Mouse (Mus musculus): ENCODE results near the gene 6430548M08Rik.

- TF ChIP-seq CTCF (IDR thresholded peaks at IDR 0.05; ENCODE audit: borderline replicate concordance, insufficient read depth, low read length) = no peak
- TF ChIP-seq POLR2A (IDR thresholded peaks at IDR 0.05; ENCODE audit: low read depth, low read length) = no peak
Measured at GRCm38 (mm10) chr8:120144652-120145301, 30.8 kb downstream of the 6430548M08Rik start.

Measured in embryonic fibroblast, embryonic 13.5 days (primary cell).